Mouse (Mus musculus): ENCODE results near the gene Top1. TPM values are rescaled to one million over a fixed set of nuclear protein-coding genes. Genes with fewer than 3 reads are reported as not detected.

The Top1 gene
- total RNA-seq (2021) = 10 to 100 TPM; 56.2 to 63.2 TPM

- peak; percentile 99 for DNase-seq
These were observed at the start of gene Top1 for GRCm38 (mm10) chr2:160645614-160646137. Top1 (plus strand) TSS chr2:160645888.

- peak; percentile 79 for DNase-seq
These were observed 48.0 kb upstream of the Top1 start for GRCm38 (mm10) chr2:160597582-160598281.

GRCm38 (mm10) chr2:160601805-160602204 lies 43.9 kb upstream of the Top1 start:
- peak; percentile 60 for DNase-seq

GRCm38 (mm10) chr2:160603154-160603933 lies 42.3 kb upstream of the Top1 start:
- peak; percentile 23 for DNase-seq

DNA sequence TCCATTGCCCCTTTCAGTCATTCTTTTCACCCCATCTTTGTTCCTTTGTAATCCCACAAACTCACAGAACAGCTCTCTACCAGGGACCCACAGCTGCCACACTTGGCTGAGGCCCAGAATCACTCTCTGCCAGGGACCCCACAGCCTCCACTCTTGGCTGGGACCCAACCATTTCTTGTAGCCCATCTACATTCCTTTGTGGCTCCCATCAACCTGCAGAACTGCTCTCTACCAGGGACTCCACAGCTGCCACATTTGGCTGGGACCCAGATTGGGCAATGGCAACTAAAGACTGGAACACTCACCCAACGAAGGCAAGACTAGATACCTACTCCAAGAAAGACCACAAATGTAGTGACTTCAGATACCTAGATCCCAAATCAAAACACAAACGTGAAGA lies 35.7 kb upstream of the Top1 start:
- no peak for DNase-seq

DNA sequence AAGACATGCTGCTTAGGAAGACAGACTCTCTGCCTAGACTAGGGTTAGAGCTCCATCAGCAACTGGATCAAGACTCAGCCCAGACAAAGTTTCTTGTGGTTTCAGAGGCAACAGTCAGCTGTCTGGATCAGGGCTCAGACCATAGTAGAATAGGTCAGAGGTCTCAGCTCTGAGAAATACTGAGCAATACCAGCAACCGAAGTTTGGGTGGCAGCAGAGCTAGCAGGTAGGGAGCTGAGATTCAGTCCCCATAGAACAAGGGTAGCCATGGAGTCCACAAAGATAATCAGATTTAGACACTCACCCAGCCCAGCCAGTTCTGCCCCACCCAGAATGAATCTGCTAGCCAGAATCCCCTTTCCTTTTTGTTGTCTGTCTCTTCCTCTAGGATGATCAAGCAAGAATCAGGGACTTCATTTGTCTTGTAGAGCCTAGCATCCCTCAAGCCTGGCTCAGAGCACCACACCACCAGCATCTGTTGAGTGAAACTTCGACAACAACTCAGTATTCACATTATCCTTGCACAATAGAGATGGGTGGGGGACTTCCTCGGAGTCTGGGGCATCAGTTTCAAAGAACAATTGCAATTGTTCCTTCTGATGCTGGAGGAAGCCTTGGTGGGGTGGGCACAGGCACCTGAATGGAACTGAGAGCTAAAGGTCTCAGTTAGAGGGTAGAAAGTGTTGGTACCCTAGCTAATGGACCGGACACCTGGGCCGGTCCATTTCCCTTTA lies 32.3 kb upstream of the Top1 start:
- peak; percentile 3 for DNase-seq

- peak; percentile 2 for DNase-seq
These were observed 27.9 kb upstream of the Top1 start for GRCm38 (mm10) chr2:160617741-160618140.

DNA sequence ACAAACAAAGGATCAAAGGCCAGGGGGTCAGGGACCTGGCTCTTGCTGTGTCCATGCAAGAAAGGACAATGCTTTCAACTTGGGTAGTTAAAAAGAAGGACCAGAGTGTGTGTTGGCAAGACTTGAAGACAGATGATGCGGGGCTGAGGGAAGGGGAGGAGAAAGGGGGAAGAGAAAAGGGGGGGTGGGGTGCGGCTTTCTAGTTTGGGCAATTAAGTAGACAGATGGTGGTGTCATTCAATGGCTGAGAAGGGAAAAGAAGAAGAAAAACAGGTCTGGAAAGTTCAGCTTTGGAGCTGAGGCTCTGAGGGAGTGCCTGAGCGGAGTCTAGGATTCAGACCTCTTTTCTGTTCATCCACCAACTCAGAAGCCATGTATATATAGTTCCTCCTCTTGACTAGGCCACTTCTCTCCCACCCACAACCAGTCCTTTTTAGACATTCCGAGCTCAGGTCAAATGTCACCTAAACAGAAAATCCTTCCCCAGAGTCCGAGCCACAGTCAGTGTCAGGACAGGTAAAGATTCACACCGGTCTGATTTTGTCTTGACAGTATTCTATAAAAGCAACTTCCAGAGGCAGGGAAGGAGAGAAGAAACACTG lies 27.0 kb upstream of the Top1 start:
- DNase-seq = peak; percentile 2

- DNase-seq = peak; percentile 2
These were observed 26.4 kb upstream of the Top1 start for GRCm38 (mm10) chr2:160619300-160619699.

DNA sequence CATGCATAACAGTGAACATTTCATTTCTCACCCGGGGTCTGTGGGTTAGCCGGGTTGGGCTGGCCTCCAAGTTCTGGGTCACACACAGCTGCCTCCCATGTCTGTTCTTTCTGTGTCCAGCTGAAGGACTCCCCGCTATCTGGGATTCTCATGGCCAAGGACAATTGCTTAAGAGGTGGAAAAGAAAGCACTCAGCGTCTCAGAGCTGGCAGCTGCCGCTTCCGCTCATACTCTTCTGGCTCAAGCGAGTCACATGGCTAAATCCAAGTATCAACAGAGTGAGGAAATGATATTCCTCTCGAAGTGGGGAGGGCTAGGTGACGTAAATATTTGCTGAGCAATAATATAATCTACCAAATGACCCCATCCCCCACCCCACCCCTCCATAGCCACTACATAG lies 25.9 kb upstream of the Top1 start:
- DNase-seq = peak; percentile 78

GRCm38 (mm10) chr2:160620279-160620963 lies 25.3 kb upstream of the Top1 start:
- peak; percentile 6 for DNase-seq

DNA sequence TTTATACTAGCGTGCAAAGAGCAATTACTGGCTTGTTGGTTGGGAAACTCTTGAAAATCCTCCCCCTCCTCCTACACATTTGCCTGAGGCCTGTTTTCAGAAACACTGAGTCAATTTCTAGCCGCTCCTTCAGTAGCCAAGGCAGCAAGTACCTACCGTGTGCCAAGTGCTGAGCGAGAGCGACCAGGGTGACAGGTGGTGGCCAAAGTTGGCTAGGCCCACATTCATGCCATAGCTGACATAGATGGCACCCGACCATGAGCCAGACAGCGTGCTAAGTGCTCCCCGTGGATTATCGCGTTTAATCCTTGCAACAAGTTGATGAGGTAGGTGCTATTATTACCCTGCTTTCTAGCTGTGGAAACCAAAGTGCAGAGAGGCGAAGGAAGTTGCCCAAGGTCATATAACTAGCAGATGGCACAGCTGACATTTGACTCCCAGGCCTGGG lies 24.7 kb upstream of the Top1 start:
- DNase-seq = peak; percentile 61

- peak; percentile 91 for DNase-seq
These were observed 24.0 kb upstream of the Top1 start for GRCm38 (mm10) chr2:160621661-160622211.

DNA sequence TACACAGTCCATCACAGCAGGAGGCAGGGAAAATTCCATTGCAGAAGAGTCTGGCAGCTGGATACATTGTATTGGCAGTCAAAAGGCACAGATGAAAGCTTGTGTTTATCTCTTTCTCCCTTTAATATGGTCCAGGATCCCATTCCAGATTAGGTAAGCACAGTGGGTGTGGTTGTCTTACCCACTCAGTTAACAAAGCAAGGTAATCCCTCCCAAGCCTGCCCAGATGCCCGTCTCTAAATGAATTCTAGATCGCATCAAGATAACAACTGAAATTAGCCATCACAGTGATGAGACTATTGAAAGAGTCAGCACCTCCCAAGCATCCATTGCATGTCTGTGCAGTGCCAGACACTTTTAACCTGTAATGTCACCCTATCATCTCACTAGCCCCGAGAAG lies 23.0 kb upstream of the Top1 start:
- DNase-seq = no peak

DNA sequence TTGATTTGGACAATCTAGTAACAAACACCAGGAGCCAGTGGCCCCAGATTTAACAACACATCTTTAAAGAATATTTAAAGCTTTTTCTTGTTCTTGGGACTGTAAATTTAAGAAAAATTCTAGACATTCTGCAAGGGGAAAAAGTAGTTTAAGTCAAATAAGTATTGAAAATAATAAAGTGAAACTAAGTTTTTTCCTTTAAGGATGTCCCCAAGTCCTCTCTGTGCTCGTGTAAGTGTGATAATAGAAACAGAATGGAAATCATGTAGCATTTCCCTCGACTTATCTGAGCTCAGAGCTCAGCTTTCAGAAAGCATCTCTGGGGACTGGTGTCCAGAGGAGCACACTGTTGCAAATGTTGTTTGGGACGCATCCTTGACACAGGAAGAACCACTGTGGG lies 21.9 kb upstream of the Top1 start:
- DNase-seq = peak; percentile 2

DNA sequence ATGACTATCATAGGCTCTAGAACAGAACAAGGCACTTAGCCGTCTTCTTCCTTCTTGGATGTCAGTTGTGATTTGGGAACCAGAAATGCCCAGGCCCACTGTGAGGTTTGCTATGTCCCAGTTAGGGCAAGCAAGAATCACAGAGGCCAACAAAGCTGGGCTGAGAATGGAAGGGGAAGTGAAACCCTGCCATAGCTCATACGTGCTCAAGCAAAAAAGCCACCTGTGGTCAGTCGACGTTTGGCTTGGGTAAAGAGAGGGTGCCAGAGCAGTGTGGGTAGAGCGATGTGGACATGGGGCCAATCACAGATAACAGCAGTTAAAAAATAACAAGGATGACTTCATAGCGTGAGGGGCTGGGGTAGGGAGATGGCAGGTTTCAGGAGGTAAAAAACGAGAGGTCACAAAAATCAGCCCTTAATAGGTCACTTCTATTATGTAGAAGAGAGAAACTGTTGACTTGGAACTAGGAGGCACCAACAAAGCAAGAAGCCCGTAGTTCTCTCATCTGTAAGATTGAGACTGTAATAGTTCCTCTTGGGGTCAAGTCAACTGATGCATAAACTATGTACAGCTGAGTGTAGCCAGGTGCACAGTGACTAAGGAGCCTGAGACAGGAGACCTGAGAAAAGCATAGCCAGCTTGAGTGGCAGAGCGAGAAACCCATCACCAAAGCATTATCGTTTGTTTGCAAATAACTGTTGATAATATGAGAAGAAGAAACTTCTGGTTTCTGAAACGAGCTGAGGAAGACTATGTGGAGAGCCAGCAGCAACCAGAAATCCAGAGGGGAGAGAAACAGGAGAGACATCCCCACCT lies 18.3 kb upstream of the Top1 start:
- no peak for DNase-seq

GRCm38 (mm10) chr2:160628055-160628454 lies 17.6 kb upstream of the Top1 start:
- no peak for DNase-seq

GRCm38 (mm10) chr2:160628666-160629527 lies 16.8 kb upstream of the Top1 start:
- DNase-seq = no peak

GRCm38 (mm10) chr2:160629528-160629830 lies 16.2 kb upstream of the Top1 start:
- DNase-seq = no peak
